Mouse (Mus musculus) limb, embryonic 13.5 days (tissue): ENCODE data around the gene Angptl2. TPM values are rescaled to one million over a fixed set of nuclear protein-coding genes. Genes with fewer than 3 reads are reported as not detected.

Experiments
- ATAC-seq: fragments of 200-750 bp; cut with Nextera tagmentation; 2 replicates; pipeline ENCODE4 v1.8.0; 2017; ENCODE audit warnings: low read depth, moderate number of reproducible peaks, moderate TSS enrichment; ENCODE audit not compliant: low FRiP score
- H3K27ac ChIP-seq: fragments of 300-500 bp; sonication (generic); 2 replicates; pipeline ENCODE4 v1.5.1; 2015; ENCODE audit warnings: inconsistent platforms, mild to moderate bottlenecking, moderate library complexity
- H3K27me3 ChIP-seq: fragments of 300-500 bp; sonication (generic); 2 replicates; pipeline ENCODE4 v1.6.1; 2015; ENCODE audit warnings: mild to moderate bottlenecking, inconsistent platforms
- H3K36me3 ChIP-seq: fragments of 300-500 bp; sonication (generic); 2 replicates; pipeline ENCODE4 v1.6.1; 2015; ENCODE audit warnings: inconsistent platforms, mild to moderate bottlenecking, moderate library complexity
- H3K4me1 ChIP-seq: fragments of 300-500 bp; sonication (generic); 2 replicates; pipeline ENCODE4 v1.6.1; 2015; ENCODE audit warnings: inconsistent platforms
- H3K4me2 ChIP-seq: fragments of 300-500 bp; sonication (generic); replicated peaks from 2 replicates; pipeline ENCODE4 v1.6.1; 2015; ENCODE audit warnings: inconsistent platforms, mild to moderate bottlenecking, moderate library complexity
- H3K4me3 ChIP-seq: fragments of 300-500 bp; sonication (generic); 2 replicates; pipeline ENCODE4 v1.5.1; 2015; ENCODE audit warnings: moderate library complexity, mild to moderate bottlenecking, inconsistent platforms
- H3K9ac ChIP-seq: fragments of 300-500 bp; sonication (generic); 2 replicates; pipeline ENCODE4 v1.6.1; 2015; ENCODE audit warnings: mild to moderate bottlenecking, inconsistent platforms
- H3K9me3 ChIP-seq: fragments of 300-500 bp; sonication (generic); 2 replicates; pipeline ENCODE4 v1.6.1; 2016; ENCODE audit warnings: inconsistent platforms
- WGBS: fragments of 180-500 bp; shearing (Covaris S2); methylation state at CpG from one replicate; pipeline ENCODE4 v1.1.7; 2015; 5-methylcytosine and 5-hydroxymethylcytosine counted together
- polyA plus RNA-seq: library from polyadenylated mRNA; unstranded; fragments of >200 nt; fragmentation: Nextera tagmentation; extraction: Ambion mirVana; gene quantifications from 2 replicates; pipeline ENCODE4 v1.2.1, GENCODE M21; 2015

Angptl2 gene
- polyA plus RNA-seq, 1 experiment from 2014 or later, result 76.0 TPM

DNA sequence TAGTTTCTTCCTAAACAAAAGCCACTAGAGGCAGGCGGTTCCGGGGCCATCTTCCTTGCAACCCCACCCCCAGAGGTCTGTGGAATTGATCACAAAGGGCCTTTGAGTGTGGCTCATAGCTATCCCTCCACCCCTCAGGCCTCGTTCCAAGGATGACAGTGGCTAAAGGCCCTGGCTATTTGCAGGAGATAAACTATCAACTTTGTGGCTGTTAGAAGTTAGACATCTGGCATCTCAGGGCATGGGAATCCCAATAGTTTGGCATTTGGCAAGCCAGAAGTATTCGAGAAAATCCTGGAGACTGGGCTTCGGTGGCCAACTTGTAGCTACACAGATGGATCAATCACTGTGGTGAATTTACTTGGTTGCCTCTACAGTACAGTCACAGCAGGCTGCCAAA, 18.0 kb downstream of the Angptl2 start:
- no peak overlapping the region for H3K4me2 ChIP-seq
- H3K9me3 ChIP-seq, result no peaks in the 10 kb centered on the region
- peaks cover 19% of the 10 kb centered on the region for H3K4me1 ChIP-seq
- no peak overlapping the region for H3K9ac ChIP-seq
- ATAC-seq, result no peak
- no peaks in the 10 kb centered on the region for H3K27me3 ChIP-seq
- no peak overlapping the region for H3K4me3 ChIP-seq
- WGBS, result 88% methylated on average over 5 of the region's 5 CpGs
- H3K36me3 ChIP-seq, result peaks cover 71% of the 10 kb centered on the region
- H3K27ac ChIP-seq, result no peak overlapping the region

DNA sequence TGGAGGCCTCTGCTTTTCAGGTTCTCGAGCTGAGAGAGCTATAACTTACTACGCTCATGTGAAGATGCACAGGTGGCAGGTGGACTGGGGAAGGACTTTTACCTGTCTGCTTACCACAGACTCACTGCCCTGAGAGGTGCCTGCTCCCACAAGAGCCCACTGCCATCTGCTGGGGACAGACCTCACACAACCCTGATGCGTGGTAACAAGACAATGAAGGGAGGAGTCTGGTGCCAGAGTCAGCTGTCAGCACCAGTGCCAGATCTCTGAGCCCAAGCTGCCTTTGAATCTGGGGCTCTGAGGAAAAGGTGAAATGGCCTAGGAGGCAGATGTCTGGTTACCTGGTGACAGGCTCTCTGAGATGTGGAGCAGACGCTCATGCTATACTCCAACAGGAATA, 19.0 kb downstream of the Angptl2 start:
- H3K27me3 ChIP-seq, result no peaks in the 10 kb centered on the region
- WGBS, result 87% methylated on average over 4 of the region's 4 CpGs

DNA sequence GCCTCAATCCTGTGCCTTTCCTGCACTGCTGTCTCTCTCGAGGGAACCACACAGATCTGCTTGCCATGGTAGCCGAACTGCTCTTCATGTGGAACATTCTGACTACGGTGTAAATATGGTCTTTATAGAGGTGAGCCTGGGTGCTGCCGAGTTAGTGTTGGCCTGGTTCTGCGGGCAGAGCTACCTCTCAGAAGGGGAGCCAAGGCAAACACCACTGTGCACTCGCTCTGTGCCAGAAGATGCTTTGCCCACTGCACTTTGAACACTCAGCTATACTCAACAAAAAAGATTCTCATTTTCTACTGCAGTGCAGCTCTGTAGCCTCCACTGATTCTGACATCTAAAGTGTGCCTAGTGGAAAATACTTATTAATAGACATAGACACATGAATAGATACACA, 21.7 kb downstream of the Angptl2 start:
- Histone ChIP-seq H3K9me3 (no peaks in the 10 kb centered on the region), H3K36me3 (peaks cover 55% of the 10 kb centered on the region), H3K9ac (no peak overlapping the region), H3K4me1 (peaks cover 14% of the 10 kb centered on the region), H3K27me3 (no peaks in the 10 kb centered on the region), H3K27ac (no peak overlapping the region), H3K4me2 (no peak overlapping the region), H3K4me3 (no peak overlapping the region)
- ATAC-seq, result no peak
- 84% methylated on average over 6 of the region's 6 CpGs for WGBS

More for the DNA sequence above, 19.0 kb downstream of the Angptl2 start:
- Histone ChIP-seq H3K27ac (no peak overlapping the region), H3K4me3 (no peak overlapping the region), H3K4me1 (peaks cover 21% of the 10 kb centered on the region), H3K36me3 (peaks cover 61% of the 10 kb centered on the region), H3K4me2 (no peak overlapping the region), H3K9me3 (no peaks in the 10 kb centered on the region), H3K9ac (no peak overlapping the region)
- no peak for ATAC-seq

DNA sequence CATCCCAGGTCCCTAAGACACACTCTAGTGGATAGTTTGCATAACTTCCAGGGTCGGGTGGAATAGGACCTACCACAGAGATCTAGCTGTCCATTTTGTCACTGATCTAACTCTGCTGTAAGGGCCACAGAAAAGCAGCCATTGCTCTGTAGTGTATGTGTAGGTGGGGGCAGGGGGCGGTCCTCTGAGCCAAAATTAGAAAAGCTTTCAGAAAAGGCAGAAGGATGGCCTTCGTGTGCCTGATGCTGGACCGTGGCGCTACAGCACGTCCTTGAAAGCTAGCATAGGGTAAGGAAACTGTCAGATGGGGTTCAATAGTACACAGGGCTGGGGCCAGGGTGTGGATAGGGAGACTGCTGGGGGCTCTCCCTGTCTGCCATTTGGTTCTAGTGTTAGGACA, 29.0 kb downstream of the Angptl2 start:
- no peak for ATAC-seq
- Histone ChIP-seq H3K4me2 (no peak overlapping the region), H3K9me3 (no peaks in the 10 kb centered on the region), H3K27ac (no peak overlapping the region), H3K27me3 (no peaks in the 10 kb centered on the region), H3K36me3 (peaks cover 86% of the 10 kb centered on the region), H3K4me3 (no peak overlapping the region), H3K9ac (no peak overlapping the region), H3K4me1 (peaks cover 2% of the 10 kb centered on the region)
- 86% methylated on average over 6 of the region's 6 CpGs for WGBS

DNA sequence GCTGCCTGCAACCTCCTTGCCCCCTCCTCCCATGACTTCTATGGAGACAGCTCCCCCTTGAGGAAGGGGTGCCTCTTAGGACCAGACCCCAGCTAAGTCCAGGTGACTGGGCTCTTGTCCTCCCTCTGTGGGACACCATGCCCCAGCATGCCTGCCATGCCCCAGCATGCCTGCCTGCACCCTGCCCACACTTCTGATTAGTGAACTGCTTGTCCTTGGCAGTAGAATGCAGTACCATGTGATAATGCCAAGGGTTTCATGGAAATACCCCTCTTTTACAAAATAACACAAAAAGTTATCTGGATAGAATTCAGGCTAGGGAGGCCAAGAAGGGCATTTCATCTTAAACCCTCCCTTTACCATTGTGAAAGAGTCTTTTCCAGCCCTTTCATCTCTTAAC, 29.5 kb downstream of the Angptl2 start:
- Histone ChIP-seq H3K27me3 (no peaks in the 10 kb centered on the region), H3K4me1 (peaks cover 6% of the 10 kb centered on the region; the same call in 1 of the 2 replicates), H3K4me3 (no peak overlapping the region), H3K4me2 (no peak overlapping the region), H3K36me3 (peaks cover 86% of the 10 kb centered on the region), H3K9ac (no peak overlapping the region), H3K9me3 (no peaks in the 10 kb centered on the region), H3K27ac (no peak overlapping the region)
- no peak for ATAC-seq

DNA sequence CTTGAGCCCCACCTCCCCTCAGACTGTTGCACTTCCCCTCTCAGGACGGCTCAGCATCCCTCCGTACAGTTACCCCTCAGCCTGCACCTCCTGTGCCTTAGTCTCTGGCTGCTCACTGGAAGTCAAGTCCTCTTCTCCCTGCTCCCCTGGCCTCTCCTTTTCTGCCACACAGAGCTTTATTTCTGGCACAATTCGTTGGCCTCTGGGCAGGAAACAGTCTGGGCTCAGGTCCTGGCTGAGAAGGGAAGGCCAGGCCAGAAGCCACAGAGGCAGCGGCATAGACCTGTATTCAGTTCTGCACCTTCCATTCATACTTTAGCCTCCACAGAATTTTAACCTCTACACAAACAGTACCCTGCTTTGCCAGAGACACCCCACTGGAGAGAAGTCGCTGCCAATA, 31.0 kb downstream of the Angptl2 start:
- Histone ChIP-seq H3K4me1 (peaks cover 6% of the 10 kb centered on the region; the same call in 1 of the 2 replicates), H3K4me3 (no peak overlapping the region), H3K9me3 (no peaks in the 10 kb centered on the region), H3K9ac (no peak overlapping the region), H3K4me2 (no peak overlapping the region), H3K27ac (0 out of 2 replicates have a peak overlapping the region, but pooled peaks have one; percentile 3), H3K36me3 (peaks cover 72% of the 10 kb centered on the region), H3K27me3 (no peaks in the 10 kb centered on the region)
- ATAC-seq, result no peak
- WGBS, result 81% methylated on average over 5 of the region's 5 CpGs

DNA sequence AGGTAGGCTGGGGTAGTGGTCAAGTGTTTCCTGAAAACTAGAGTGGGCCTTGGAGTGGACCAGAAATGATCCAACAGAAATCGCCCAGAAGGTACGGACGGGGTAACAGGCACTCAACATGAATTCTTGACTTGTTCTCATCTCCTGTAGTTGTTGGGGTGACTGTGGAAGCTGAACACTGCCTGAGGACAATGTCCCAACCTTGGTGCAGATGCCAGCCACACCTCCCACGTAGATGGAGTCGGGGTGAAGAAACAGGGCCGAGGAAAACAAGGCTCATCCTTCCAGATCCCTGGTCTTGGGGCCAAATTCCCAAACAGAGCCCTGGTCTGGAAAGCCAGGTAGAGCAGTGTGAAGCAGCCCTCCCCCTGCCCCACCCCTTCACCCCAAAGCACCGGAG, 32.7 kb downstream of the Angptl2 start:
- Histone ChIP-seq H3K36me3 (peaks cover 55% of the 10 kb centered on the region), H3K4me2 (no peak overlapping the region), H3K4me1 (peaks cover 14% of the 10 kb centered on the region), H3K9ac (no peak overlapping the region), H3K9me3 (no peaks in the 10 kb centered on the region), H3K27ac (no peak overlapping the region), H3K27me3 (no peaks in the 10 kb centered on the region), H3K4me3 (no peak overlapping the region)
- 79% methylated on average over 7 of the region's 7 CpGs for WGBS
- ATAC-seq, result no peak

DNA sequence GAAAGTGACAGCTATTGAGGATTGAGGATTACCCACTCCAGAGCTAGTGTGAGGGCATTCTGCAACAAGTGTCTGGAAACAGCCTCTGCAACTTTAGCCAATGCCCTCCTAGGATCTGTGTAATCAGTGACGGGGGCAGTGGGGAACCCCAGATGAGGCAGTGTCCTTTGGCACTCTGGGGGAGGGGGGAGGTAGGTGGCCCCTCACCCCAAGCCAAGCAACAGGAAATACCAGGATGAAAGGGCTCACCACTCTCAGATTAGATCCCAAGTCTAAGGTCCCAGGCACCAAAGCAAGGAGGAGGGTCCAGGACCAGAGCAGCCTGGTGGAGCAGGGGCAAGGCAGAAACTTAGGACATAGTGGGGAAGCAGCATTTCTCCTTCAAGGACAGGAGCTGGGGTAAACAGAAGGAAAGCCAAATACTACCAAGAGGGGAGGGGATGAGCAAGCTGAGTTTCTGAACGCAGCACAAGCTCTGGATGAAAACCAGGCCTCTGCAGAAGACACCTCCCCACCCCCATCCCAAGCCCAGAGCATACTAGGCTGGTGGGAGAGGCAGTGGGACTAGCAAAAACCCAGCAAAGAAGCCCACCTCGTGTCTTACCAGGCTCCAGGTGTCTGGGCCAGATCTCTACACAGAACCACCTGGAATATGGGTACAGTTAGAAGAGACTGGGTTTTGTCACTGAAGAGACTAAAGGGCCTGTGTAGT, 34.2 kb downstream of the Angptl2 start:
- no peak overlapping the region for H3K27ac ChIP-seq
- H3K4me2 ChIP-seq, result no peak overlapping the region
- no peak overlapping the region for H3K4me3 ChIP-seq
- ATAC-seq, result no peak
- WGBS, result 48% methylated on average over 3 of the region's 3 CpGs
- H3K4me1 ChIP-seq, result peaks cover 29% of the 10 kb centered on the region
- no peaks in the 10 kb centered on the region for H3K27me3 ChIP-seq
- H3K9me3 ChIP-seq, result no peaks in the 10 kb centered on the region
- H3K36me3 ChIP-seq, result peaks cover 40% of the 10 kb centered on the region
- no peak overlapping the region for H3K9ac ChIP-seq

DNA sequence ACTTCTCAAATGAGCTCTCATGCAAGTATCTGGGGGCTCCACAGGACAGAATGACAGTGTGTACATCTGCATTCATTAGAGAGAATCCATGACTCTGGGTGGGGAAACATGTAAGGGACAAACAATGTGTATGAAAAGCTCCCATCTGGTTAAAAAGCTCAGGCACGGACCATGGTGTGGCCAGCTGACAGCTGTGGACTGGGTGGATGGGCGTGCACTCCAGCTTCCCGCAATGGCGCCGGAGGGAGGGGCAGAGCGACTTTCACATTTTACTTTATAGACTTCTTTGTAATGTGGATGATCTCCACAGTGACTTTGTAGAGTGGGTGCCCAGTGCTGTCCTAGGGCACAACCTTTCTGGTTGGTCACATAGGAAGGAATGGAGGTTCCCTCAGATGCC, 36.9 kb downstream of the Angptl2 start:
- no peak for ATAC-seq
- WGBS, result 84% methylated on average over 6 of the region's 6 CpGs
- H3K4me3 ChIP-seq, result no peak overlapping the region
- H3K9me3 ChIP-seq, result no peaks in the 10 kb centered on the region
- H3K36me3 ChIP-seq, result peaks cover 13% of the 10 kb centered on the region
- H3K9ac ChIP-seq, result no peak overlapping the region
- H3K4me2 ChIP-seq, result no peak overlapping the region
- no peak overlapping the region for H3K27ac ChIP-seq
- peaks cover 32% of the 10 kb centered on the region for H3K4me1 ChIP-seq
- H3K27me3 ChIP-seq, result no peaks in the 10 kb centered on the region

DNA sequence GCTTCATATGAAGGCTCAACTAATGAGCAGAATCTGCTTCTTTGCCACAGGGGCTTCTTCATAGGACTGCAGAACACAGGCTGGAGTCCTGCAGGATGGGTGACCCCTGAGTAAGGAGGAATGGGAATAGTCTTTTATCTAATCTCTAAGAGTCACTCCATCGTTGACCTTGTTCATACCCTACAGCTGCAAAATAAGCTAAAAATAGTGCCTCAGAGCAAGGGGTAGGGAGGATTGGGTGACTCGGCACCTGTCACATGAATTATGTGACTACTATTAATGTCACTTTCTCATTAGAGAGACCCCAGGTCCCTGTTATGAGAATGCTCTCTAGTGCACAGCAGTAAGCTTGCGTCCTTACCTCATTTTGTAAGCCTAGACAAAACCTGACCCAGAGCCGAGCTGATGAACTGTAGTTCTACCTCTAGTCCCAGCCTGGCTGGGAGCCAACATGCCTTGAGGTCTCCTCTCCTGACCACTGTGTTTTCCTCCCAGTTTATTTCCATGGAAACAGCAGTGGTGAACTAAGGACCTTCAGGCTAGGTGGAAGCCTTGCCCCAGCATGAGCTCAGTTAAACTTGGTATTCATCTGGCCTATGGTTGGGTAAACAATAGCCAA, 37.8 kb downstream of the Angptl2 start:
- H3K4me3 ChIP-seq, result no peak overlapping the region
- H3K4me1 ChIP-seq, result peaks cover 32% of the 10 kb centered on the region
- WGBS, result 45% methylated on average over 4 of the region's 4 CpGs
- ATAC-seq, result peak; percentile 51; the same call in 1 of the 2 replicates
- H3K27me3 ChIP-seq, result no peaks in the 10 kb centered on the region
- H3K9ac ChIP-seq, result no peak overlapping the region
- peaks cover 6% of the 10 kb centered on the region for H3K36me3 ChIP-seq
- no peaks in the 10 kb centered on the region for H3K9me3 ChIP-seq
- no peak overlapping the region for H3K4me2 ChIP-seq
- H3K27ac ChIP-seq, result no peak overlapping the region

DNA sequence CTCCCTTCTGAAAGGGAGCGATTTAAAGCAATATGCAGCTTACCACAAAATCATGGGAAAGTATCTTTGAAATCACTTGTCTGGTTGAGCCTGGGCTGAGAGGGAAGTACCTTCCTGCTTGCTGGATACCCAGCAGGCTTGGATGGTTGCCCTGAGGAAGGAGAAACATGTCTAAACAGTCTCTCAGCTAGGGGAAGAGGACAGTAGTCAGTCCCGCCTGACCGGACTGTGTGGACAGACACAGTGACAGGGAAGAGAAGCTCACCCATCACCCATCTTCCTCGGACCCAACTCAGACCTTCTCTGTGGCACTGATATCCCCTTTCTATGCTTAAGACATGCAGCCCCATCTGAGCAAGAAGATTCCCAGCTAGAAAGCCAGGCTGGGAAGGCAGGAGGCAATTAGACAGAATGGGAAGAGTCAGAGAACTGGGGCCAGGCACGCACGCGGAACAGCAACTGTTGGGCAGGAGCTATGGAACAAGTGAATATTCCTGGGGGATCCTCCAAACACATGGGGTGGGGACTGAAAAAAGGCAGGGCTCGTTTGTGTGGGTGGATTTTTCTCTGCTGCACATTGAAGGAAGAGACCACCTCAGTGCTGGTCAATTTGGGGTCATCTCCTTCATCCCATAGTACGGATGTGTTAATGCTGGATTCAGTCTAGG, 38.6 kb downstream of the Angptl2 start:
- no peaks in the 10 kb centered on the region for H3K9me3 ChIP-seq
- no peaks in the 10 kb centered on the region for H3K36me3 ChIP-seq
- H3K4me2 ChIP-seq, result no peak overlapping the region
- no peak overlapping the region for H3K4me3 ChIP-seq
- WGBS, result 79% methylated on average over 9 of the region's 9 CpGs
- 0 out of 2 replicates have a peak overlapping the region, but pooled peaks have one; percentile 0 for H3K9ac ChIP-seq
- ATAC-seq, result no peak
- no peak overlapping the region for H3K27ac ChIP-seq
- no peaks in the 10 kb centered on the region for H3K27me3 ChIP-seq
- H3K4me1 ChIP-seq, result peaks cover 32% of the 10 kb centered on the region

DNA sequence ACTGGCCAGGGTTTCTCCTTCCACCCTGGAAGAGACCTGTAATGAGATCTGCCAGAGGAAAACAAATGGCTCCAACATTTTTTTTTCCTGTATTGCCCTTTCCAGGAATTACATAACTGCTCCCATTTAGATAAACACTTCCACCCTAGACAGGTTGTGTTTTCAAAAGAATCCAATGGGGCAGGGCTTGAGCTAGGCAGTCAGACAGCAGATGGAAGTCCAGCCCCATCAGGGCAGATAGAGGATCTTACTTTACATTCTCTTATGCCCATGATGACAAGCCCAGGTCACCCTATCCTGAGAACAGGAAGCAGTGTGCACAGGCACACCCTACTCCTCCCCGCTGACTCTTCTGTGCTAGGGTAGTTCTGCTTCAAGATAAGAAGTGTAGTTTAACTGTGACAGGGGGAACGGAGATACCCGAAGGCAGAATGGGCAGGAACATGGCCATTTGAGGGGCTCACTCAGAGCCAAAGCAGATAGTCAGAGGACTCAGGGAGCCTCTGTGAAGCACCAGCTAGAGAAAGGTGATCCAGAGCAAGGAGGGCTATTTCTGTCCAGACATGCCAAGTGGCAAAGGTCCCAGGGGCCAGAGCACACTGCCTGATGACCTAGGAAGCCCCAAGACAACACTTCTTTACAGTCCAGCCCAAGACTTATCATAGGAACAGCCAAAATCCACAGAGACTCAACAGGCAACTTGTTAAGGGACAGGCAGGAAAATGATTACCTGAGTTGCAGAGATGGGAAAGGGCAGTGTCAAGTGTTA, 41.1 kb downstream of the Angptl2 start:
- H3K27me3 ChIP-seq, result no peaks in the 10 kb centered on the region
- H3K4me2 ChIP-seq, result no peak overlapping the region
- no peaks in the 10 kb centered on the region for H3K36me3 ChIP-seq
- H3K4me1 ChIP-seq, result peaks cover 26% of the 10 kb centered on the region
- H3K9me3 ChIP-seq, result no peaks in the 10 kb centered on the region
- WGBS, result 86% methylated on average over 3 of the region's 3 CpGs
- H3K9ac ChIP-seq, result no peak overlapping the region
- no peak overlapping the region for H3K27ac ChIP-seq
- H3K4me3 ChIP-seq, result no peak overlapping the region
- no peak for ATAC-seq
